Mouse (Mus musculus): ENCODE data around the gene Nfia. TPM values are rescaled to one million over a fixed set of nuclear protein-coding genes. Genes with fewer than 3 reads are reported as not detected.

Gene Nfia
- polyA plus RNA-seq, 1 experiment from 2014 or later, result 17.6 TPM

GRCm38 (mm10) chr4:97794865-97795264 is 22.3 kb downstream of the Nfia start:
- Histone ChIP-seq H3K9me3 (no peaks in the 10 kb centered on the region), H3K4me3 (no peak overlapping the region), H3K36me3 (replicated peaks) (peaks cover 9% of the 10 kb centered on the region; the same call in 1 of the 2 replicates), H3K27ac (no peak overlapping the region), H3K27me3 (ENCODE audit: poor library complexity, severe bottlenecking) (peaks cover 15% of the 10 kb centered on the region), H3K4me1 (peaks cover 4% of the 10 kb centered on the region)
- 90% methylated on average over 4 of the region's 4 CpGs for WGBS
- no peak for DNase-seq (ENCODE audit: extremely low spot score, low spot score)

GRCm38 (mm10) chr4:97795957-97796356 is 23.4 kb downstream of the Nfia start:
- 84% methylated on average over 5 of the region's 5 CpGs for WGBS
- H3K4me1 ChIP-seq, result peaks cover 4% of the 10 kb centered on the region
- H3K27me3 ChIP-seq (ENCODE audit: poor library complexity, severe bottlenecking), result peaks cover 9% of the 10 kb centered on the region; the same call in 1 of the 2 replicates
- no peak overlapping the region for H3K27ac ChIP-seq
- no peak overlapping the region for H3K4me3 ChIP-seq
- H3K9me3 ChIP-seq, result no peaks in the 10 kb centered on the region
- peaks cover 9% of the 10 kb centered on the region; the same call in 1 of the 2 replicates for H3K36me3 ChIP-seq (replicated peaks)
- DNase-seq (ENCODE audit: extremely low spot score, low spot score), result no peak

DNA sequence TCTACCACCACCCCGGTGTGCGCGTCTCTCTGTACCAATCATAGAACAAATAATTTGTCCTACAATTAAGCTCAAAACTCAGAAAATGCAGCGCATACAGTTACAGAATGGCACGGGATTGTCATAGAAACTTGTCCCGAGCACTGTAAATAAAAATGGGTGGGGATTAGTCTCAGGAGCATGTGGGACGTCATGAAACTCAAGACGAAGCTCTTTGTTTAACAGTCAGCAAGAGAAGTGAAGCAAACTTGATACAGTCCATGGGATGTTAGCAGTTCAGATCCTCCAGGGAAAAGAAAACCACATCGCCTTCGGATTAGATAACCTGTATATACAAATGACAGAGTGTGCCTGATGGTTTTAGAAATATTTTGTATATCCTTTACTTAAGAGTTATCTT is 24.0 kb downstream of the Nfia start:
- 88% methylated on average over 10 of the region's 10 CpGs for WGBS
- no peak overlapping the region for H3K27ac ChIP-seq
- DNase-seq (ENCODE audit: extremely low spot score, low spot score), result no peak

GRCm38 (mm10) chr4:97803791-97804190 is 31.3 kb downstream of the Nfia start:
- peaks cover 16% of the 10 kb centered on the region for H3K36me3 ChIP-seq (replicated peaks)
- peaks cover 23% of the 10 kb centered on the region for H3K4me1 ChIP-seq
- WGBS, result 67% methylated on average over 3 of the region's 3 CpGs
- no peaks in the 10 kb centered on the region for H3K27me3 ChIP-seq (ENCODE audit: poor library complexity, severe bottlenecking)
- no peak for DNase-seq (ENCODE audit: extremely low spot score, low spot score)
- H3K4me3 ChIP-seq, result no peak overlapping the region
- H3K9me3 ChIP-seq, result 0 out of 2 replicates have a peak, but pooled peaks cover 6% of the 10 kb centered on the region
- H3K27ac ChIP-seq, result no peak overlapping the region

More for the DNA sequence above, 24.0 kb downstream of the Nfia start:
- H3K9me3 ChIP-seq, result no peaks in the 10 kb centered on the region
- peaks cover 10% of the 10 kb centered on the region; the same call in 1 of the 2 replicates for H3K36me3 ChIP-seq (replicated peaks)
- H3K27me3 ChIP-seq (ENCODE audit: poor library complexity, severe bottlenecking), result peaks cover 5% of the 10 kb centered on the region; the same call in 1 of the 2 replicates
- H3K4me1 ChIP-seq, result peaks cover 4% of the 10 kb centered on the region
- no peak overlapping the region for H3K4me3 ChIP-seq

- 76% methylated on average over 5 of the region's 5 CpGs for WGBS
- peaks cover 16% of the 10 kb centered on the region for H3K36me3 ChIP-seq (replicated peaks)
- no peak overlapping the region for H3K27ac ChIP-seq
- H3K27me3 ChIP-seq (ENCODE audit: poor library complexity, severe bottlenecking), result no peaks in the 10 kb centered on the region
- H3K4me3 ChIP-seq, result no peak overlapping the region
- no peak for DNase-seq (ENCODE audit: extremely low spot score, low spot score)
- H3K9me3 ChIP-seq, result 0 out of 2 replicates have a peak, but pooled peaks cover 6% of the 10 kb centered on the region
- H3K4me1 ChIP-seq, result peaks cover 23% of the 10 kb centered on the region
These were observed 32.1 kb downstream of the Nfia start for GRCm38 (mm10) chr4:97804638-97805037.

DNA sequence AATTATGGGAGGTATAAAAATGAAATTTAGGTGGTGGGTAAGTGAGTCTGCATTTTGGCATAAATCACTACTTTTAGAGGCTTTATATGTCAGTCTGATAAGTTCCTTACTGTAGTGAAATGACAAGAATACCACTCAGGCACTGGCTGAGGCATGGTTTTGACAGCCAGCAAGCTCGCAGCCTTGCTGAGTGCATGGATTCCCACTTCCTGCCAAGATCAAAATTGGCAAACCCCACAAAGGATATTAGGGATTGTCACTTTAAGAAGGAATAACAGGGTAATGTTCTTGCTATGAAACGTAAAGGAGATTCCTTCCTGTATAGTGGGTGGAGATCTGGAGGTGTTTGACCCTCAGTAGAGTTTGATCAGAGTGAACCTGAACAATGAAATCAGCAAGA is 32.7 kb downstream of the Nfia start:
- H3K9me3 ChIP-seq, result 0 out of 2 replicates have a peak, but pooled peaks cover 6% of the 10 kb centered on the region
- no peaks in the 10 kb centered on the region for H3K27me3 ChIP-seq (ENCODE audit: poor library complexity, severe bottlenecking)
- WGBS, result 74% methylated on average over 2 of the region's 2 CpGs
- peaks cover 23% of the 10 kb centered on the region for H3K4me1 ChIP-seq
- peaks cover 16% of the 10 kb centered on the region for H3K36me3 ChIP-seq (replicated peaks)
- H3K4me3 ChIP-seq, result no peak overlapping the region
- H3K27ac ChIP-seq, result no peak overlapping the region
- DNase-seq (ENCODE audit: extremely low spot score, low spot score), result no peak

DNA sequence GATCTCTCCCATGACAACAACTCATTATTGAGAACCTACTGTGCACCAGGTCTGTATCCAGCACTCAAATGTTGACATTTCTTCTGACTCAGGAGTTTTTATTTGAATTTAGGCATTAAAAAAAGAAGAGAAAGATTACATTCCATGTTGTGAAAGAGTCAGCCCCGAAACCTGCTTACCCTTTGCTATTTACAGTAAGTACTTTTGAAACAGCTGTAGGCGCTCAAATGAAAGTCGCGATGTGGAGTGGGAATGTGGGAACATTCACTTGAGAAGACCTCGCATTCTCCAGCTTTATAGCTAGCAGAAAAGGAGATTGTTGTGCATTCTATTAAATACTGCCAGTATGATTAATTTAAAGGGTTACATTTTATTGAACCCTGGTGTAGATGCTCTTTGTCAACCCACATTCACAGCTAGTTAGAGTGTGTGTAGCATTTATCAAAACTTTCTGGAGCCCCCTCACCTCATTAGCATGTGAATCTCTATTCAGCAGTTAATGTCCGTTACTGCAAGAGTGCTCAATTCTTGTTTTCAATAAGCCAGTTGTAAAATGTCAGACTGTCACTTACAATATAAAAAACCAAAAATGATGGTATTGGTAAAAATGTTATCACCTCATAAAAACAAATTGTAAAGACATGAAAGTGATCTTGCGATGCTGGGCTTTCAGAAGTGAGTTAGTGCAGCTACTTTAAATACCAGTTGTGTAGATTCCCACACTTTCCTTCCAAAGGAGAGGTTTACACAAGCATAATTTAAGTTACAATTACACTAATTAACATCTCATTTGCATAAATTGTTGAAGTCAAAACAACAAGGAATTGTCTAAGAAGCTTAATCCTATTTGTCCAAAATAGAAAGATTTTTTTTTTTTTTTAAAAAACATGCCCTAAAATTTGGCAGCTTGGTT is 33.6 kb downstream of the Nfia start:
- DNase-seq (ENCODE audit: extremely low spot score, low spot score), result no peak
- Histone ChIP-seq H3K36me3 (replicated peaks) (peaks cover 16% of the 10 kb centered on the region), H3K4me1 (peaks cover 23% of the 10 kb centered on the region), H3K27ac (no peak overlapping the region), H3K27me3 (ENCODE audit: poor library complexity, severe bottlenecking) (no peaks in the 10 kb centered on the region), H3K4me3 (no peak overlapping the region), H3K9me3 (0 out of 2 replicates have a peak, but pooled peaks cover 6% of the 10 kb centered on the region)
- 79% methylated on average over 7 of the region's 7 CpGs for WGBS

DNA sequence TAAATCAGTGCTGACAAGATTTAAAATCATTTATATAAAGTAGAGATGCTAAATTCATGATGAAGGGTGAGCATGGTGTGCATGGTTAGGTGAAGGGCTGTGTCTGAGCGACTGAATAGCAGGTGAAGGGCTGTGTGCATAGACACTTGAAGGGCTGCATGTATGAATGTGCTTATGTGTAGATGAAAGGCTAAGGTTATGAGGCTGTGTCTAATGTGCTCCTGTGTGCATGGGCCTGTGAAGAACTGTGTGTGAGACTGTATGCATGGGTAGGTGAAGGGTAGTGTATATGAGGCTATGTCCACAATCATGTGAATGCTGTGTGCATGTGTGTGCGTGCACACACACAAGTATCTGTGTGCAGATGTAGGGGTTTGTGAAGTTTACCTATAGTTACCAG is 34.4 kb downstream of the Nfia start:
- H3K9me3 ChIP-seq, result 0 out of 2 replicates have a peak, but pooled peaks cover 4% of the 10 kb centered on the region
- H3K4me3 ChIP-seq, result no peak overlapping the region
- no peak overlapping the region for H3K27ac ChIP-seq
- no peaks in the 10 kb centered on the region for H3K27me3 ChIP-seq (ENCODE audit: poor library complexity, severe bottlenecking)
- no peak for DNase-seq (ENCODE audit: extremely low spot score, low spot score)
- peaks cover 10% of the 10 kb centered on the region for H3K36me3 ChIP-seq (replicated peaks)
- H3K4me1 ChIP-seq, result peaks cover 23% of the 10 kb centered on the region
- 95% methylated on average over 2 of the region's 2 CpGs for WGBS

DNA sequence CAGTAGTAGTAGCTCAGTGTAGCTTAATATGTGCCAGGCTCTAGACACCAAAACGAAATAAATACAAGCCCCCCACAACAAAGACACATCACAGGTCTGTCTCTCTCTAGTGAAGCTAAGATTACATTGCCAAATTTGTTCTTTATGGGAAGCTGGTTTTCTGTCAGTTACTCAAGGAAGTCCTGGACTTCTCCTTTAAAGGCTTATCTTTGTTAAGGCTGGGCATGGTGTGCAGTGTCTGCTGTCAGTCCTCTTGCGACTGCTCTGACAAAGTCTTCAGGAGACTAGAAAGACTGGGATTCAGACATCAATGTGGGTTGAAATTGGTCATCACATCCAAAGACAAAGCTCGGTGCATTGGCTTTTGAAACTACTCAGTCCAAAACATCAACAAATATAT is 36.4 kb downstream of the Nfia start:
- Histone ChIP-seq H3K36me3 (replicated peaks) (no peaks in the 10 kb centered on the region), H3K27ac (no peak overlapping the region), H3K27me3 (ENCODE audit: poor library complexity, severe bottlenecking) (no peaks in the 10 kb centered on the region), H3K4me1 (peaks cover 17% of the 10 kb centered on the region), H3K9me3 (no peaks in the 10 kb centered on the region), H3K4me3 (no peak overlapping the region)
- no peak for DNase-seq (ENCODE audit: extremely low spot score, low spot score)
- WGBS, result 88% methylated on average over 3 of the region's 3 CpGs

DNA sequence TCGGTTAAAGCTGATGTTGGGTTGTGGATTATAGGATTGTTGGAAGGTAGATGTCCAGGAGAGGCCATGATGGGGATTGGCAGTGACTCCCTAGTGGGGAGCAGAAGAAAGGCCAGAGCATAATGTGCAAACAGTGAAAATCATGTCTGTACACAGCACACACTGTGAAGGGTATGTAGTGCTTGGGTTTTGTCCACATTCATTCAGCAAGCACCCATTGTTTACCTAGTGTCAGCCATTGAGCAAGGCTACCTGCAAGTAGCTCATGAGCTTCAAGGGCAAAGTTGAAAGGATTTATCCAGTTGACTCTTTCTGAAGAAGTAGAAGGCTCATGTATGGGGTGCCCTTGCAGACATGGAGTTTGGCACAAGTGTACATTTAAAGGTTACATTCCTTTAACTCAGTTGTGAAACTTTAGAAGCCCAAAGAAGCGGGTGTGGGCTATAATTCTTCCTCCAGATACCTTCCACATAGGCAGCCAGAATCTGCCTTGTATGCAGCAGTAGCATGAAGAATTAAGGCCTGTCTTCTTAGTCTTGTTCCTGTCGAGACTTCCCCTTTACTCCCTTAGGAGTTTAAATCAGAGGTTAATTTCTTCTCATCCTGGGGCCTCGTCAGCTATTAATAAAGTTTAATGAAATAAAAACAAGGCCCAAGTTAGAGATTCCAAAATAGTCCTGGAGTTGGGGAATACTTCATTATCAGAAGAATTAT is 37.2 kb downstream of the Nfia start:
- Histone ChIP-seq H3K4me3 (no peak overlapping the region), H3K27ac (no peak overlapping the region), H3K4me1 (peaks cover 14% of the 10 kb centered on the region), H3K36me3 (replicated peaks) (no peaks in the 10 kb centered on the region), H3K9me3 (no peaks in the 10 kb centered on the region), H3K27me3 (ENCODE audit: poor library complexity, severe bottlenecking) (no peaks in the 10 kb centered on the region)
- DNase-seq (ENCODE audit: extremely low spot score, low spot score), result no peak
- 78% methylated on average over 4 of the region's 4 CpGs for WGBS

DNA sequence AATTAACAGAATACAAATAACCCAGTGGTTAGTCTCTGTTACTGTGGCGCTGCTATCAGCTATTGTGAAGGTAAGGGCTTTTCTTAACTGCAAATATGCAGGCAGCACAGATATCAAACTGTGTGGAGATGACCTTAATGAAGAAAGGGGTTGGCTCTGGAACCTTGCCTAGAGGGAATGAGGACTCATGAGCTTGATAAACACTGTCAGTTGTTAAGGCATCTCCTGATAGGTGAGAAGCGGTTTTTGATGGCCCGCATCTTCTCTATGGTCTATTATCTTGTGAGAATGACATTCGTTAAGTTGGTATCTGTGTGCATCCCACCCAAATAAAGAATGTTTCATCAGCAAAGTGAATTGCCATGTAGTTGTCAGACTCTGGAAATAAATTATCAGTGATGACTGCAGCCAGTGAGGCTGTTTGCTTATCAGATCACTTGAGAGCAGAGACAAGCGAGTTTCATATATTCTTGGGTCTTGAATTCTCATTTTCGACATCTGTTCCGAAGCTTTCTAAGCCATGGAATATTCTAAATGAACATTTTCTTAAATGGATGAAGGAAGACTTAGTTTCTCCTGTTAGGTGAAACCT is 37.9 kb downstream of the Nfia start:
- H3K9me3 ChIP-seq, result no peaks in the 10 kb centered on the region
- no peaks in the 10 kb centered on the region for H3K27me3 ChIP-seq (ENCODE audit: poor library complexity, severe bottlenecking)
- peaks cover 11% of the 10 kb centered on the region for H3K4me1 ChIP-seq
- no peaks in the 10 kb centered on the region for H3K36me3 ChIP-seq (replicated peaks)
- no peak overlapping the region for H3K4me3 ChIP-seq
- no peak for DNase-seq (ENCODE audit: extremely low spot score, low spot score)
- H3K27ac ChIP-seq, result no peak overlapping the region
- WGBS, result 87% methylated on average over 7 of the region's 7 CpGs

- 92% methylated on average over 5 of the region's 5 CpGs for WGBS
- no peaks in the 10 kb centered on the region for H3K4me1 ChIP-seq
- H3K4me3 ChIP-seq, result no peak overlapping the region
- H3K27ac ChIP-seq, result no peak overlapping the region
- H3K36me3 ChIP-seq (replicated peaks), result no peaks in the 10 kb centered on the region
- H3K27me3 ChIP-seq (ENCODE audit: poor library complexity, severe bottlenecking), result no peaks in the 10 kb centered on the region
- DNase-seq (ENCODE audit: extremely low spot score, low spot score), result no peak
- no peaks in the 10 kb centered on the region for H3K9me3 ChIP-seq
These were observed 40.5 kb downstream of the Nfia start for GRCm38 (mm10) chr4:97813035-97813434.

All from forebrain, embryonic 10.5 days (tissue).